In genomic region chr11:8651448-8652035, GRCm38 (mm10) we compare ENCODE assay signal across 28 mouse cellular contexts. TPM values are rescaled to one million over a fixed set of nuclear protein-coding genes. Genes with fewer than 3 reads are reported as not detected.
DNase-seq lines count a peak whose midpoint lies in the region; ATAC-seq lines count a peak whose summit lies in the region.
"Had no signal": no experiment of that assay in that cellular context is flagged by ENCODE, and none has a peak within 500 bp of the region (broad histone marks: within the 10 kb centered on the region; RNA-seq: fewer than 3 reads in every experiment).

No protein-coding gene starts in this region.

- no peak for ATAC-seq in forebrain, embryonic 14.5 days
- ATAC-seq in midbrain, embryonic 11.5 days (ENCODE audit: low FRiP score), result no peak
- no peak for ATAC-seq in limb, embryonic 13.5 days (ENCODE audit: low FRiP score, low read depth)
- ATAC-seq: activated CD4-positive, CD25-positive, alpha-beta regulatory T cell, adult 4 months; intestine, embryonic 16.5 days had no signal

- 0 out of 2 replicates have a peak overlapping the region, but pooled peaks have one; percentile 16 for H3K27ac ChIP-seq in forebrain, embryonic 10.5 days
- no peak overlapping the region for H3K27ac ChIP-seq in forebrain, embryonic 14.5 days (ENCODE audit: low read depth, low read length)
- 0 out of 2 replicates have a peak overlapping the region, but pooled peaks have one; percentile 23 for H3K27ac ChIP-seq in midbrain, embryonic 10.5 days (replicated peaks)
- no peak overlapping the region for H3K27ac ChIP-seq in midbrain, embryonic 11.5 days (ENCODE audit: low read depth, low read length)
- peak overlapping the region; percentile 93; the same call in 1 of the 2 replicates for H3K27ac ChIP-seq in limb, embryonic 13.5 days
- H3K27ac ChIP-seq: heart, embryonic 15.5 days; hindbrain, embryonic 12.5 days; left cerebral cortex, adult 2 months; liver, embryonic 15.5 days; midbrain, embryonic 12.5 days; neural tube, embryonic 12.5 days had no signal

- no peaks in the 10 kb centered on the region for H3K9me3 ChIP-seq in forebrain, embryonic 10.5 days
- H3K9me3 ChIP-seq in forebrain, embryonic 14.5 days (replicated peaks; ENCODE audit: control insufficient read depth, low read length), result no peaks in the 10 kb centered on the region
- no peaks in the 10 kb centered on the region for H3K9me3 ChIP-seq in midbrain, embryonic 10.5 days (replicated peaks)
- H3K9me3 ChIP-seq in midbrain, embryonic 11.5 days (ENCODE audit: control insufficient read depth, low read length), result no peaks in the 10 kb centered on the region
- H3K9me3 ChIP-seq in limb, embryonic 13.5 days, result no peaks in the 10 kb centered on the region
- H3K9me3 ChIP-seq: forebrain, embryonic 12.5 days; heart, embryonic 15.5 days; hindbrain, embryonic 12.5 days; kidney, embryonic 15.5 days; liver, embryonic 15.5 days; lung, embryonic 15.5 days; midbrain, embryonic 12.5 days; neural tube, embryonic 12.5 days had no signal

- no peak overlapping the region for H3K4me3 ChIP-seq in forebrain, embryonic 10.5 days
- no peak overlapping the region for H3K4me3 ChIP-seq in forebrain, embryonic 14.5 days (ENCODE audit: low read depth, low read length)
- no peak overlapping the region for H3K4me3 ChIP-seq in midbrain, embryonic 10.5 days
- no peak overlapping the region for H3K4me3 ChIP-seq in midbrain, embryonic 11.5 days (ENCODE audit: low read depth, low read length)
- H3K4me3 ChIP-seq in limb, embryonic 13.5 days, result no peak overlapping the region
- H3K4me3 ChIP-seq: erythroblast, embryonic 14.5 days; forebrain, embryonic 12.5 days; heart, embryonic 15.5 days; hindbrain, embryonic 12.5 days; kidney, embryonic 15.5 days; layer of hippocampus, adult 2 months; left cerebral cortex, adult 2 months; liver, embryonic 15.5 days; lung, embryonic 15.5 days; midbrain, embryonic 12.5 days; myocyte; neural tube, embryonic 12.5 days had no signal

- H3K9ac ChIP-seq in forebrain, embryonic 14.5 days (ENCODE audit: low read length), result no peak overlapping the region
- H3K9ac ChIP-seq in midbrain, embryonic 11.5 days (ENCODE audit: low read length), result no peak overlapping the region
- no peak overlapping the region for H3K9ac ChIP-seq in limb, embryonic 13.5 days
- H3K9ac ChIP-seq: forebrain, embryonic 12.5 days; heart, embryonic 15.5 days; hindbrain, embryonic 12.5 days; kidney, embryonic 15.5 days; liver, embryonic 15.5 days; lung, embryonic 15.5 days; midbrain, embryonic 12.5 days; neural tube, embryonic 12.5 days had no signal

- no peak for DNase-seq in forebrain, embryonic 10.5 days (ENCODE audit: extremely low spot score, low spot score)
- DNase-seq in forebrain, embryonic 14.5 days (ENCODE audit: low spot score), result no peak
- no peak for DNase-seq in midbrain, embryonic 10.5 days (ENCODE audit: low spot score)
- DNase-seq in midbrain, embryonic 11.5 days (ENCODE audit: low spot score, missing footprints), result no peak
- no peak for DNase-seq in cerebellum, adult 8-10 months
- DNase-seq: B cell, adult 2 months; cerebellum, adult 11 months; cerebellum, adult 9-11 months; gastrocnemius, postnatal 10 days; heart, postnatal 36 days; liver; right cerebral cortex, postnatal 14 days; thymus, postnatal 4 days had no signal

- peaks cover 50% of the 10 kb centered on the region for H3K4me1 ChIP-seq in forebrain, embryonic 10.5 days
- H3K4me1 ChIP-seq in forebrain, embryonic 14.5 days (ENCODE audit: control insufficient read depth, insufficient read depth, low read length), result peaks cover 7% of the 10 kb centered on the region
- H3K4me1 ChIP-seq in midbrain, embryonic 10.5 days, result peaks cover 37% of the 10 kb centered on the region
- no peaks in the 10 kb centered on the region for H3K4me1 ChIP-seq in midbrain, embryonic 11.5 days (ENCODE audit: control insufficient read depth, insufficient read depth, low read length)
- peaks cover 93% of the 10 kb centered on the region for H3K4me1 ChIP-seq in limb, embryonic 13.5 days

- WGBS in forebrain, embryonic 10.5 days, result 87% methylated on average over 10 of the region's 10 CpGs
- WGBS in forebrain, embryonic 14.5 days, result 91% methylated on average over 10 of the region's 10 CpGs
- WGBS in midbrain, embryonic 10.5 days, result 81% methylated on average over 10 of the region's 10 CpGs
- 88% methylated on average over 10 of the region's 10 CpGs for WGBS in midbrain, embryonic 11.5 days
- WGBS in limb, embryonic 13.5 days, result 88% methylated on average over 10 of the region's 10 CpGs

- no peak overlapping the region for H3K4me2 ChIP-seq in forebrain, embryonic 14.5 days (ENCODE audit: low read length)
- H3K4me2 ChIP-seq in midbrain, embryonic 11.5 days, result no peak overlapping the region
- H3K4me2 ChIP-seq in limb, embryonic 13.5 days (replicated peaks), result no peak overlapping the region; the same call in 1 of the 2 replicates
- H3K4me2 ChIP-seq: forebrain, embryonic 12.5 days; heart, embryonic 15.5 days; hindbrain, embryonic 12.5 days; kidney, embryonic 15.5 days; liver, embryonic 15.5 days; lung, embryonic 15.5 days; midbrain, embryonic 12.5 days; neural tube, embryonic 12.5 days had no signal

- H3K27me3 ChIP-seq in forebrain, embryonic 10.5 days (ENCODE audit: poor library complexity, severe bottlenecking), result no peaks in the 10 kb centered on the region
- no peaks in the 10 kb centered on the region for H3K27me3 ChIP-seq in forebrain, embryonic 14.5 days (replicated peaks; ENCODE audit: control insufficient read depth, insufficient read depth, low read length)
- no peaks in the 10 kb centered on the region for H3K27me3 ChIP-seq in midbrain, embryonic 10.5 days (ENCODE audit: low read depth, poor library complexity, severe bottlenecking)
- no peaks in the 10 kb centered on the region for H3K27me3 ChIP-seq in midbrain, embryonic 11.5 days (ENCODE audit: control insufficient read depth, insufficient read depth, low read length)
- H3K27me3 ChIP-seq in limb, embryonic 13.5 days, result no peaks in the 10 kb centered on the region
- H3K27me3 ChIP-seq: forebrain, embryonic 12.5 days; heart, embryonic 15.5 days; hindbrain, embryonic 12.5 days; kidney, embryonic 15.5 days; liver, embryonic 15.5 days; lung, embryonic 15.5 days; midbrain, embryonic 12.5 days; neural tube, embryonic 12.5 days had no signal

- no peaks in the 10 kb centered on the region for H3K36me3 ChIP-seq in forebrain, embryonic 10.5 days (replicated peaks)
- H3K36me3 ChIP-seq in forebrain, embryonic 14.5 days (ENCODE audit: control insufficient read depth, insufficient read depth, low read length), result no peaks in the 10 kb centered on the region
- no peaks in the 10 kb centered on the region for H3K36me3 ChIP-seq in midbrain, embryonic 10.5 days
- H3K36me3 ChIP-seq in midbrain, embryonic 11.5 days (ENCODE audit: control insufficient read depth, insufficient read depth, low read length), result no peaks in the 10 kb centered on the region
- peaks cover 7% of the 10 kb centered on the region for H3K36me3 ChIP-seq in limb, embryonic 13.5 days
- H3K36me3 ChIP-seq: forebrain, embryonic 12.5 days; heart, embryonic 15.5 days; hindbrain, embryonic 12.5 days; liver, embryonic 15.5 days; lung, embryonic 15.5 days; midbrain, embryonic 12.5 days; neural tube, embryonic 12.5 days had no signal

RNA-seq across cellular contexts. Expression of gene Tns3, which starts 12.8 kb away (rescaled TPM):
- polyA plus RNA-seq in forebrain, embryonic 10.5 days (2016; fragmentation: Nextera tagmentation; extraction: Ambion mirVana), result 13.3 and 13.8 TPM in 2 replicates
- 4.4 and 5.2 TPM in 2 replicates for polyA plus RNA-seq in forebrain, embryonic 14.5 days (2014; fragmentation: Nextera tagmentation; extraction: Ambion mirVana)
- 9.1 and 9.7 TPM in 2 replicates for polyA plus RNA-seq in midbrain, embryonic 10.5 days (2016; fragmentation: Nextera tagmentation; extraction: Ambion mirVana)
- polyA plus RNA-seq in midbrain, embryonic 11.5 days (2014; fragmentation: Nextera tagmentation; extraction: Ambion mirVana), result 4.9 and 5.0 TPM in 2 replicates
- polyA plus RNA-seq in limb, embryonic 13.5 days (2015; fragmentation: Nextera tagmentation; extraction: Ambion mirVana), result 42.9 and 45.3 TPM in 2 replicates

Comparison
In these comparisons a context has a peak if more than half of its experiments do, and no peak if none do; other contexts are left out.
1. H3K27ac ChIP-seq: peak in forebrain, embryonic 10.5 days (single experiment), midbrain, embryonic 10.5 days (single experiment) and limb, embryonic 13.5 days (single experiment); none in forebrain, embryonic 14.5 days (single experiment) and midbrain, embryonic 11.5 days (single experiment).